Mouse (Mus musculus) E14TG2a.4 (cell line): ENCODE measurements at regions not wholly inside any gene's neighbourhood (a gene's known extent, or its start where the extent isn't known, plus 50 kb on each side); places are given as distances from the start of the nearest gene placed in this dataset.

ENCODE experiments used
- CTCF ChIP-seq: conservative IDR thresholded peaks from 2 replicates; pipeline ENCODE4 v1.5.1; 2014; ENCODE audit warnings: low read length
- POU5F1 ChIP-seq: IDR thresholded peaks from 2 replicates; pipeline ENCODE4 v1.6.1; 2014; ENCODE audit warnings: low read length, borderline replicate concordance

- TF ChIP-seq CTCF: no peak
- TF ChIP-seq POU5F1: no peak
Observed at GRCm38 (mm10) chr2:64325499-64325898, 227.7 kb upstream of the Fign start.
